Mouse (Mus musculus): ENCODE measurements around the gene Grifin. TPM values are rescaled to one million over a fixed set of nuclear protein-coding genes. Genes with fewer than 3 reads are reported as not detected.

Gene Grifin
- polyA plus RNA-seq, 1 experiment from 2014 or later: 0.58 TPM

DNA sequence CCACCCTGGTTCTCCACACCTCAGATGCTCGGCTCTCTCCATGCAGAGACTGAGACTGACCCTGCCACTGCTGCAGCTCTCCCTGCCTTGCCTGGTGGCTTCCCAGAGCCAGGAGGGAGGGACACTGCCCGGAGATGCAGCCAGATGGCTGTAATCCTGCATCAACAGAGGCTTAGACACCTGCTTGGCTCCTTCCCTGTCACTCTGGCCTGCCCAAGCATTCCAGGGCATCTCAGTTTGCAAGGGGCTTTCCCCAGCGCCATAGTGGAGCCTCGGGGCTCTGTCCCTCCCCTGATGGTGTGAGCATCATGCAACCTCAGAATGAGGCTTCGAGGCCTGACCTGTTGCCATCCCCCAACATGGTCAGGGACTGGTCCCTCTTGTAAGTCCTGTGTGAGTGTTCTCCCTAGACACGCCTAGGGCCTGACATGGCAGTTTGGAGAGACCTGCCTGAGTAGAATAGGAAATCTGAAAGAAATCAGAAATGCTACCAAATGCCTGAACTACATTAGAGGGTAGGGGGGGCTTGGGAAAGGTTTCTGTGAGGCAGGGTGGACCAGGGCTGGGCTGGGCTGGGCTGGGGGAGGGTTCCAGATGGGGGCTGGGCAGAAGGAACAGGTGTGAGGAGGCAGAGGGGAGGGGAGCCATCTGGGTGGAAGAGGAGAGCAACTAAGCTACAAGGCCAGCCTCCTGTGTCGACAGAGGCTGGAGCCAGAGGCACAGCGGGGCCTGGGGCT is 18.3 kb upstream of the Grifin start:
- no peak for ATAC-seq
- H3K9ac ChIP-seq: no peak overlapping the region
- H3K27ac ChIP-seq: no peak overlapping the region
- H3K4me3 ChIP-seq (replicated peaks): no peak overlapping the region
- H3K4me2 ChIP-seq (replicated peaks): no peak overlapping the region
- H3K9me3 ChIP-seq: no peaks in the 10 kb centered on the region
- no peaks in the 10 kb centered on the region for H3K27me3 ChIP-seq (replicated peaks)
- H3K36me3 ChIP-seq: no peaks in the 10 kb centered on the region
- 55% methylated on average over 8 of the region's 8 CpGs for WGBS
- H3K4me1 ChIP-seq (replicated peaks): peaks cover 17% of the 10 kb centered on the region

- Histone ChIP-seq H3K4me1 (replicated peaks) (peaks cover 17% of the 10 kb centered on the region), H3K27ac (no peak overlapping the region), H3K36me3 (no peaks in the 10 kb centered on the region), H3K4me3 (replicated peaks) (no peak overlapping the region), H3K9me3 (no peaks in the 10 kb centered on the region), H3K4me2 (replicated peaks) (no peak overlapping the region), H3K27me3 (replicated peaks) (no peaks in the 10 kb centered on the region), H3K9ac (no peak overlapping the region)
- peak; percentile 70 for ATAC-seq
- whole genome bisulfite sequencing: 6% methylated on average over 5 of the region's 5 CpGs
These were observed 16.7 kb upstream of the Grifin start for GRCm38 (mm10) chr5:140581569-140581968.

DNA sequence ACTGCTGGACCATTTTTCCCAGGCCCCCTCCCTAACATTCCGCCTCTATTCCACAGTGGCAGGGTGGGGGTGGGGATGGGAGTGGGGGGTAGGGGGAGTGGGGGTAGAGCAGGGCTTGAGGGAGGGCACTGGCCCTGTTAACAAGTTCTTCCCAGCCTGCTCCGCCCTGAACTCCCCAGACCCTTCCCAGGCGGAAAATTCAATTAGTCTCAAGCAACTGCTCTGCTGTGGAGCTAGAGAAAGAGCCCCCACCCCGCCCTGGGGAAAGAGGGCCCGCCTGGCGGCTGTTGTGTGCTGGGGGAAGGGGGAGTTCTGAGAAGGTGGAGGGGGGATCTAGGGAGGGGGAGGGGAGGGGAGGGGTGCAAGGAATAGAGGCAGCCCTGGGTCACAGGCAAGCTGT is 14.9 kb upstream of the Grifin start:
- Histone ChIP-seq H3K27me3 (replicated peaks) (no peaks in the 10 kb centered on the region), H3K9me3 (no peaks in the 10 kb centered on the region), H3K27ac (no peak overlapping the region), H3K4me2 (replicated peaks) (no peak overlapping the region), H3K9ac (no peak overlapping the region), H3K4me1 (replicated peaks) (peaks cover 17% of the 10 kb centered on the region), H3K4me3 (replicated peaks) (no peak overlapping the region), H3K36me3 (no peaks in the 10 kb centered on the region)
- no peak for ATAC-seq
- WGBS: 31% methylated on average over 6 of the region's 6 CpGs

DNA sequence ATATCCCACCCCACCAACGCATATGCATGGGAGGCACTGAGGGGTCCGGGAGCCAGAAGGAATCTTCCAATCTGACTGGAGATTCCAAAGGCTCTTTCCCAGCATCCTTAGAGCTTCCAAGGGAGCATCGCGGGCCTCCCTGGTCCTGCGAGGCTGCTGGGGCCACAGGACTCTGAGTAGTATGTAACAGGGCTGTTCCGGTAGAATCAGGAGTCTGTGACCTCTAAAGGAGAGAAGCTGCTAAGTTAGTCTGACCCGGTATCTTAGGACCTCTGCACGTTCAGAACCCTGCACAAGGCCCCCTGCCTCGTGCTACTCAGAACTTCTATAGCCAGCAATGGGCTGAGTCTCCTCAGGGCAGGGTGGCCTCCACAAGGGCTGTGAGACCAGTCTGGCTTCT is 14.3 kb upstream of the Grifin start:
- H3K27ac ChIP-seq: no peak overlapping the region
- no peak overlapping the region for H3K4me2 ChIP-seq (replicated peaks)
- no peak overlapping the region for H3K9ac ChIP-seq
- ATAC-seq: no peak
- peaks cover 17% of the 10 kb centered on the region for H3K4me1 ChIP-seq (replicated peaks)
- H3K9me3 ChIP-seq: no peaks in the 10 kb centered on the region
- H3K36me3 ChIP-seq: no peaks in the 10 kb centered on the region
- H3K4me3 ChIP-seq (replicated peaks): no peak overlapping the region
- H3K27me3 ChIP-seq (replicated peaks): no peaks in the 10 kb centered on the region
- 45% methylated on average over 9 of the region's 9 CpGs for WGBS

DNA sequence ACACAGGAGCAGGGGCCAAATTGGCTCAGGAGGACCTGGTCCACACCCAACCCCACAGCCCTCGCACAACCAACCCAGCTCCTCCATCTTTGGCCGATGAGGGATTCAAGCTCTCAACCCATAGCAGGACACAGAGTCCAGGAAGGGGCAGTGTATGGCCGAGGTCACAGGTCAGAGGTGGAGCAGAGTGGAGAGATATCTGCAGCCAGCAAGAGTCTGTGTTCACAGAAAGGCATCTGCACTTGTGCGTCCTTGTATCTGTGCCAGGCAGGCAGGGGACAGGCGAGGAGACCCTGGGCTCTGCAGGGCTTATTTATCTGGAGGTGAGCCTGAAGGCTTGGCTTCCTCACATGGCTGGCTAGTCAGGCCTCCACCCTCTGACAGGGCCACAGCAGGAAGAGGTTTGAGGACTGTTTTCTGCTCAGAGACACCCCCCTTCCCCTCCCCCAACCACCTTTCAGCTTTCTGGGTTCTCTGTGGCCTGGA is 10.6 kb upstream of the Grifin start:
- Histone ChIP-seq H3K4me2 (replicated peaks) (no peak overlapping the region), H3K4me1 (replicated peaks) (peaks cover 7% of the 10 kb centered on the region; the same call in 1 of the 2 replicates), H3K9me3 (no peaks in the 10 kb centered on the region), H3K27ac (no peak overlapping the region), H3K4me3 (replicated peaks) (no peak overlapping the region), H3K36me3 (no peaks in the 10 kb centered on the region), H3K9ac (no peak overlapping the region), H3K27me3 (replicated peaks) (no peaks in the 10 kb centered on the region)
- ATAC-seq: 0 out of 2 replicates have a peak, but pooled peaks have one; percentile 15
- 45% methylated on average over 5 of the region's 5 CpGs for WGBS

- Histone ChIP-seq H3K27me3 (replicated peaks) (no peaks in the 10 kb centered on the region), H3K4me3 (replicated peaks) (no peak overlapping the region), H3K4me1 (replicated peaks) (peaks cover 5% of the 10 kb centered on the region), H3K4me2 (replicated peaks) (no peak overlapping the region), H3K27ac (no peak overlapping the region), H3K9me3 (no peaks in the 10 kb centered on the region), H3K36me3 (no peaks in the 10 kb centered on the region), H3K9ac (no peak overlapping the region)
- ATAC-seq: no peak
- WGBS: 64% methylated on average over 6 of the region's 6 CpGs
These were observed 7.7 kb upstream of the Grifin start for GRCm38 (mm10) chr5:140572611-140573010.

- no peaks in the 10 kb centered on the region for H3K36me3 ChIP-seq
- H3K4me1 ChIP-seq (replicated peaks): peaks cover 9% of the 10 kb centered on the region
- no peak overlapping the region for H3K9ac ChIP-seq
- no peak for ATAC-seq
- no peak overlapping the region for H3K4me3 ChIP-seq (replicated peaks)
- WGBS: 66% methylated on average over 10 of the region's 10 CpGs
- H3K27ac ChIP-seq: no peak overlapping the region; the same call in 1 of the 2 replicates
- no peaks in the 10 kb centered on the region for H3K9me3 ChIP-seq
- H3K4me2 ChIP-seq (replicated peaks): no peak overlapping the region
- H3K27me3 ChIP-seq (replicated peaks): no peaks in the 10 kb centered on the region
These were observed 6.8 kb upstream of the Grifin start for GRCm38 (mm10) chr5:140571673-140572072.

- Histone ChIP-seq H3K4me3 (replicated peaks) (no peak overlapping the region), H3K4me2 (replicated peaks) (no peak overlapping the region), H3K27me3 (replicated peaks) (no peaks in the 10 kb centered on the region), H3K36me3 (no peaks in the 10 kb centered on the region), H3K9me3 (no peaks in the 10 kb centered on the region), H3K9ac (no peak overlapping the region), H3K4me1 (replicated peaks) (peaks cover 11% of the 10 kb centered on the region), H3K27ac (no peak overlapping the region)
- WGBS: 71% methylated on average over 4 of the region's 4 CpGs
- ATAC-seq: no peak
These were observed 6.3 kb upstream of the Grifin start for GRCm38 (mm10) chr5:140571201-140571600.

- H3K9me3 ChIP-seq: no peaks in the 10 kb centered on the region
- H3K4me1 ChIP-seq (replicated peaks): peaks cover 19% of the 10 kb centered on the region
- H3K9ac ChIP-seq: no peak overlapping the region
- H3K36me3 ChIP-seq: no peaks in the 10 kb centered on the region
- WGBS: 87% methylated on average over 13 of the region's 13 CpGs
- H3K27me3 ChIP-seq (replicated peaks): no peaks in the 10 kb centered on the region
- no peak for ATAC-seq
- H3K4me3 ChIP-seq (replicated peaks): no peak overlapping the region
- no peak overlapping the region for H3K27ac ChIP-seq
- H3K4me2 ChIP-seq (replicated peaks): no peak overlapping the region
These were observed 5.5 kb upstream of the Grifin start for GRCm38 (mm10) chr5:140570223-140570870.

DNA sequence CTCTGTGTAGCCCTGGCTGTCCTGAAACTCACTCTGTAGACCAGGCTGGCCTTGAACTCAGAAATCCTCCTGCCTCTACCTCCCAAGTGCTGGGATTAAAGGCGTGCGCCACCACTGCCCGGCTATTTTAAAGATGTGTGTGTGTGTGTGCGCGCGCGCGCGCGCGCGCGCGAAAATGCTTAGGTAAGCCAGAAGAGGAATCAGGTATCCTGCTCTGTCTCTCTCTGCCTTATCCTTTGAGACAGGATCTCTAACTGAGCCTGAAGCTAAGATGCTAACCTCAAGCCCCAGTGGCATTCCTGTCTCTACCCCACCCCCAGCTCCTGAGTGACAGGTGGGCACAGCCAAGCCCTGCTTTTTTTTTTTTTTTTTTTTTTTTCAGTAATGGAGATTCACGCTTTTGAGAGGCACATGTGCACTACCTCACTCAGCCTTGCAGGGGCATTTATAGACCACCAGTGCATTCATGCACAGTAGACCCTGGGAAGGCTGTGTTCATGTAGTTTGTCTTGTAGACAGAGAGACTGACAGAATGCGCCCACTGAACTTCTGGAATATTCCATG is 4.2 kb upstream of the Grifin start:
- no peak overlapping the region for H3K4me2 ChIP-seq (replicated peaks)
- 85% methylated on average over 16 of the region's 16 CpGs for WGBS

GRCm38 (mm10) chr5:140568321-140568970 is 3.6 kb upstream of the Grifin start:
- no peaks in the 10 kb centered on the region for H3K9me3 ChIP-seq
- H3K36me3 ChIP-seq: no peaks in the 10 kb centered on the region
- no peak overlapping the region for H3K9ac ChIP-seq
- ATAC-seq: peak; percentile 18; the same call in 1 of the 2 replicates
- H3K4me1 ChIP-seq (replicated peaks): peaks cover 28% of the 10 kb centered on the region
- peak overlapping the region; percentile 13; the same call in 1 of the 2 replicates for H3K4me2 ChIP-seq (replicated peaks)
- no peak overlapping the region for H3K27ac ChIP-seq
- H3K4me3 ChIP-seq (replicated peaks): no peak overlapping the region
- H3K27me3 ChIP-seq (replicated peaks): no peaks in the 10 kb centered on the region
- WGBS: 20% methylated on average over 10 of the region's 10 CpGs

More for the DNA sequence above, 4.2 kb upstream of the Grifin start:
- Histone ChIP-seq H3K27me3 (replicated peaks) (no peaks in the 10 kb centered on the region), H3K27ac (no peak overlapping the region), H3K9me3 (no peaks in the 10 kb centered on the region), H3K4me1 (replicated peaks) (peaks cover 28% of the 10 kb centered on the region), H3K36me3 (no peaks in the 10 kb centered on the region), H3K4me3 (replicated peaks) (no peak overlapping the region), H3K9ac (no peak overlapping the region)
- ATAC-seq: no peak

GRCm38 (mm10) chr5:140567751-140568150 is 2.9 kb upstream of the Grifin start:
- ATAC-seq: no peak
- Histone ChIP-seq H3K4me2 (replicated peaks) (no peak overlapping the region), H3K4me3 (replicated peaks) (no peak overlapping the region), H3K9ac (no peak overlapping the region), H3K9me3 (no peaks in the 10 kb centered on the region), H3K36me3 (no peaks in the 10 kb centered on the region), H3K27ac (no peak overlapping the region), H3K4me1 (replicated peaks) (peaks cover 28% of the 10 kb centered on the region), H3K27me3 (replicated peaks) (no peaks in the 10 kb centered on the region)
- 86% methylated on average over 5 of the region's 5 CpGs for WGBS

All from intestine, embryonic 15.5 days (tissue).